Comparison of ENCODE assay signal across 18 mouse cellular contexts in the genomic region with DNA sequence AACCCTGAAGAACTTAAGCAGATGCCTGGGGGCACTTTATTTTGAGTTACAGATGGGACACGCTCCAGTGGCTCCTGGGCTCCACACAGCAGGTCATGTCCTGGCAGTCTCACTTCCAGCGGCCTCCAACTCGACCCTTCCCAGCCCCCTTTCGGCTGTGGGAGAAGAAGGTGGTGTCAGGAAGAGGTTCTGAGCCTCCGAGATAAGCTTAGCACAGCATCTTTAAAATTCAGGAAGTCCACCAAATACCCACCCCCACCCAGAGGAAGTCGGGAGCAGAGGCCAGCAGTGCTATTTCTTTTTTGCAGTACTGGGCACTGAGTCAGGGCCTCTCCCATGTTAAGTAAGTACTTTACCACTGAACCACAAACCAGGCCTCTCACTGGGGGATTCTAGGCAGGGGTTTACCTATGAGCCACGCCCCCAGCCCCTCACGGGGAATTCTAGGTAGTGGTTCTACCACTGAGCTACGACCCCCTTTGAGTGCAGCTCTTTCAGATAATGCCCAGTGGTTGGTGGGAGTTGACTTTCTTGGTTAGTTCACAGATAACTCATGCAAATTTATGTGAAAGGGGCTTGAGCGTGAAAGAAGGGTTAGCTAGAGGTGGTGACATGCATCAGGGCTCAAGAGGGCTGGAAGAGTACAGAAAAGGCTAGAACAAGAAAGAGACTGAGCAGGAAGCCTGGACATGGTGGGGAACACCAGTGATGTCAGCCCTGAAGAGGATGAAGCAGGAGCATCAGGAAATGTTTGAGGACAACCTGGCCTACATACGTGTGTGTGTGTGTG. TPM values are rescaled to one million over a fixed set of nuclear protein-coding genes. Genes with fewer than 3 reads are reported as not detected.
DNase-seq lines count a peak whose midpoint lies in the region; ATAC-seq and TF ChIP-seq lines count a peak whose summit lies in the region.
"Had no signal": no experiment of that assay in that cellular context is flagged by ENCODE, and none has a peak within 500 bp of the region (broad histone marks: within the 10 kb centered on the region; RNA-seq: fewer than 3 reads in every experiment).

No protein-coding gene starts in this region.

- no peak overlapping the region for H3K9ac ChIP-seq in forebrain, embryonic 11.5 days (ENCODE audit: low read length)
- H3K9ac ChIP-seq in forebrain, embryonic 12.5 days, result no peak overlapping the region
- H3K9ac ChIP-seq in kidney, postnatal 0 days (ENCODE audit: low read depth, low read length), result no peak overlapping the region
- H3K9ac ChIP-seq: limb, embryonic 13.5 days; neural tube, embryonic 12.5 days had no signal

- peaks cover 7% of the 10 kb centered on the region for H3K4me1 ChIP-seq in forebrain, embryonic 11.5 days (replicated peaks; ENCODE audit: control insufficient read depth, insufficient read depth, low read length)
- H3K4me1 ChIP-seq in forebrain, embryonic 12.5 days, result peaks cover 19% of the 10 kb centered on the region
- H3K4me1 ChIP-seq in kidney, postnatal 0 days (replicated peaks; ENCODE audit: insufficient read depth, low read length), result 0 out of 2 replicates have a peak, but pooled peaks cover under 1% of the 10 kb centered on the region
- H3K4me1 ChIP-seq in embryonic facial prominence, embryonic 10.5 days, result peaks cover 15% of the 10 kb centered on the region

- no peaks in the 10 kb centered on the region for H3K36me3 ChIP-seq in forebrain, embryonic 11.5 days (ENCODE audit: control insufficient read depth, insufficient read depth, low read length)
- no peaks in the 10 kb centered on the region for H3K36me3 ChIP-seq in forebrain, embryonic 12.5 days (replicated peaks)
- H3K36me3 ChIP-seq in kidney, postnatal 0 days (ENCODE audit: insufficient read depth, low read length), result no peaks in the 10 kb centered on the region
- no peaks in the 10 kb centered on the region for H3K36me3 ChIP-seq in embryonic facial prominence, embryonic 10.5 days (replicated peaks)
- H3K36me3 ChIP-seq: hindbrain, embryonic 10.5 days; limb, embryonic 13.5 days; midbrain, embryonic 10.5 days; neural tube, embryonic 12.5 days had no signal

- H3K9me3 ChIP-seq in forebrain, embryonic 11.5 days (ENCODE audit: control insufficient read depth, low read length), result no peaks in the 10 kb centered on the region
- H3K9me3 ChIP-seq in forebrain, embryonic 12.5 days, result no peaks in the 10 kb centered on the region
- H3K9me3 ChIP-seq in kidney, postnatal 0 days (replicated peaks; ENCODE audit: low read length), result no peaks in the 10 kb centered on the region
- no peaks in the 10 kb centered on the region; the same call in 1 of the 2 replicates for H3K9me3 ChIP-seq in embryonic facial prominence, embryonic 10.5 days
- H3K9me3 ChIP-seq: limb, embryonic 13.5 days; midbrain, embryonic 10.5 days; neural tube, embryonic 12.5 days had no signal

- no peak for TF ChIP-seq CTCF in kidney, postnatal 0 days (IDR thresholded peaks at IDR 0.05; ENCODE audit: low read depth)

- peak; percentile 42 for DNase-seq in forebrain, embryonic 11.5 days (ENCODE audit: low spot score)
- no peak for DNase-seq in kidney, postnatal 0 days (ENCODE audit: low spot score)
- no peak for DNase-seq in kidney, postnatal 36 days
- DNase-seq in liver, result peak; percentile 42
- no peak for DNase-seq in embryonic facial prominence, embryonic 10.5 days (ENCODE audit: low spot score)
- no peak for DNase-seq in right cerebral cortex, postnatal 14 days
- DNase-seq: adrenal gland, adult 8-10 months; B cell, adult 2 months; layer of hippocampus, adult 9-11 months; right cerebral cortex, adult 18-20 months had no signal

- H3K4me3 ChIP-seq in forebrain, embryonic 11.5 days (ENCODE audit: low read depth, low read length), result no peak overlapping the region
- no peak overlapping the region for H3K4me3 ChIP-seq in forebrain, embryonic 12.5 days (replicated peaks)
- no peak overlapping the region for H3K4me3 ChIP-seq in kidney, postnatal 0 days (replicated peaks; ENCODE audit: low read depth, low read length)
- no peak overlapping the region for H3K4me3 ChIP-seq in embryonic facial prominence, embryonic 10.5 days
- H3K4me3 ChIP-seq: hindbrain, embryonic 10.5 days; limb, embryonic 13.5 days; midbrain, embryonic 10.5 days; neural tube, embryonic 12.5 days had no signal

- no peak for ATAC-seq in forebrain, embryonic 11.5 days (replicated peaks; ENCODE audit: low FRiP score)
- ATAC-seq in forebrain, embryonic 12.5 days (ENCODE audit: low FRiP score), result no peak
- no peak for ATAC-seq in kidney, postnatal 0 days (replicated peaks; ENCODE audit: low FRiP score, low read depth)
- ATAC-seq in monocyte, adult 5-6 weeks (replicated peaks; ENCODE audit: insufficient number of reproducible peaks, low FRiP score, low TSS enrichment, poor library complexity, severe bottlenecking), result peak; percentile 44; the same call in 1 of the 2 replicates
- ATAC-seq: forebrain, embryonic 14.5 days; intestine, postnatal 0 days had no signal

- H3K27ac ChIP-seq in forebrain, embryonic 11.5 days (ENCODE audit: low read depth, low read length), result no peak overlapping the region
- H3K27ac ChIP-seq in forebrain, embryonic 12.5 days, result no peak overlapping the region
- peak overlapping the region; percentile 19; the same call in 1 of the 2 replicates for H3K27ac ChIP-seq in kidney, postnatal 0 days
- H3K27ac ChIP-seq in embryonic facial prominence, embryonic 10.5 days (replicated peaks), result no peak overlapping the region
- H3K27ac ChIP-seq: hindbrain, embryonic 10.5 days; limb, embryonic 13.5 days; midbrain, embryonic 10.5 days; neural tube, embryonic 12.5 days had no signal

- no peak overlapping the region for H3K4me2 ChIP-seq in forebrain, embryonic 11.5 days (ENCODE audit: low read depth, low read length, severe bottlenecking)
- no peak overlapping the region for H3K4me2 ChIP-seq in forebrain, embryonic 12.5 days
- H3K4me2 ChIP-seq in kidney, postnatal 0 days (ENCODE audit: low read length), result no peak overlapping the region
- H3K4me2 ChIP-seq: limb, embryonic 13.5 days; neural tube, embryonic 12.5 days had no signal

- H3K27me3 ChIP-seq in forebrain, embryonic 11.5 days (ENCODE audit: control insufficient read depth, insufficient read depth, low read length), result no peaks in the 10 kb centered on the region
- peaks cover 11% of the 10 kb centered on the region; the same call in 1 of the 2 replicates for H3K27me3 ChIP-seq in forebrain, embryonic 12.5 days
- no peaks in the 10 kb centered on the region for H3K27me3 ChIP-seq in kidney, postnatal 0 days (ENCODE audit: insufficient read depth, low read length)
- peaks cover 11% of the 10 kb centered on the region; the same call in 1 of the 2 replicates for H3K27me3 ChIP-seq in embryonic facial prominence, embryonic 10.5 days (replicated peaks; ENCODE audit: low read depth, poor library complexity, severe bottlenecking)
- H3K27me3 ChIP-seq: limb, embryonic 13.5 days; neural tube, embryonic 12.5 days had no signal

- 67% methylated on average over 11 of the region's 11 CpGs for WGBS in forebrain, embryonic 11.5 days
- WGBS in forebrain, embryonic 12.5 days, result 66% methylated on average over 11 of the region's 11 CpGs
- 45% methylated on average over 11 of the region's 11 CpGs for WGBS in kidney, postnatal 0 days
- WGBS in embryonic facial prominence, embryonic 10.5 days, result 62% methylated on average over 11 of the region's 11 CpGs

RNA-seq across cellular contexts. Expression of gene Ppp1r12c, which starts 3.4 kb away (rescaled TPM):
- polyA plus RNA-seq in forebrain, embryonic 11.5 days (2014; fragmentation: Nextera tagmentation; extraction: Ambion mirVana), result 46.8 and 48.6 TPM in 2 replicates
- polyA plus RNA-seq in forebrain, embryonic 12.5 days (2016; fragmentation: Nextera tagmentation; extraction: Ambion mirVana), result 54.6 and 59.7 TPM in 2 replicates
- polyA plus RNA-seq in kidney, postnatal 0 days (2015; fragmentation: Nextera tagmentation; extraction: Ambion mirVana), result 31.3 and 33.8 TPM in 2 replicates
- total RNA-seq in monocyte, adult 5-6 weeks (2017), result 272 to 296 TPM (median 283 TPM) in 3 replicates
- polyA plus RNA-seq in embryonic facial prominence, embryonic 10.5 days (2016; fragmentation: Nextera tagmentation; extraction: Ambion mirVana), result 35.5 and 40.5 TPM in 2 replicates

RNA-seq across cellular contexts. Expression of gene Tnnt1, which starts 11.3 kb away (rescaled TPM):
- 4.2 and 5.6 TPM in 2 replicates for polyA plus RNA-seq in forebrain, embryonic 11.5 days (2014; fragmentation: Nextera tagmentation; extraction: Ambion mirVana)
- 5.6 and 8.3 TPM in 2 replicates for polyA plus RNA-seq in forebrain, embryonic 12.5 days (2016; fragmentation: Nextera tagmentation; extraction: Ambion mirVana)
- polyA plus RNA-seq in kidney, postnatal 0 days (2015; fragmentation: Nextera tagmentation; extraction: Ambion mirVana), result 10.8 and 15.2 TPM in 2 replicates
- not detected in 3 replicates for total RNA-seq in monocyte, adult 5-6 weeks (2017)
- polyA plus RNA-seq in embryonic facial prominence, embryonic 10.5 days (2016; fragmentation: Nextera tagmentation; extraction: Ambion mirVana), result 8.3 and 10.4 TPM in 2 replicates

RNA-seq across cellular contexts. Expression of gene Tnni3, which starts 19.2 kb away (rescaled TPM):
- polyA plus RNA-seq in forebrain, embryonic 11.5 days (2014; fragmentation: Nextera tagmentation; extraction: Ambion mirVana), result 1.8 and 2.4 TPM in 2 replicates
- polyA plus RNA-seq in forebrain, embryonic 12.5 days (2016; fragmentation: Nextera tagmentation; extraction: Ambion mirVana), result 2.2 and 2.4 TPM in 2 replicates
- 5.6 and 6.3 TPM in 2 replicates for polyA plus RNA-seq in kidney, postnatal 0 days (2015; fragmentation: Nextera tagmentation; extraction: Ambion mirVana)
- total RNA-seq in monocyte, adult 5-6 weeks (2017), result 6.1 to 6.3 TPM in 2 of 3 replicates, not detected in the other
- 2.7 and 3.6 TPM in 2 replicates for polyA plus RNA-seq in embryonic facial prominence, embryonic 10.5 days (2016; fragmentation: Nextera tagmentation; extraction: Ambion mirVana)

RNA-seq across cellular contexts. Expression of gene Dnaaf3, which starts 27.4 kb away (rescaled TPM):
- polyA plus RNA-seq in forebrain, embryonic 11.5 days (2014; fragmentation: Nextera tagmentation; extraction: Ambion mirVana), result 1.4 and 2.0 TPM in 2 replicates
- polyA plus RNA-seq in forebrain, embryonic 12.5 days (2016; fragmentation: Nextera tagmentation; extraction: Ambion mirVana), result 1.7 and 2.9 TPM in 2 replicates
- 2.0 and 2.5 TPM in 2 replicates for polyA plus RNA-seq in kidney, postnatal 0 days (2015; fragmentation: Nextera tagmentation; extraction: Ambion mirVana)
- total RNA-seq in monocyte, adult 5-6 weeks (2017), result 0.85 to 2.0 TPM (median 1.8 TPM) in 3 replicates
- 1.9 and 3.0 TPM in 2 replicates for polyA plus RNA-seq in embryonic facial prominence, embryonic 10.5 days (2016; fragmentation: Nextera tagmentation; extraction: Ambion mirVana)

RNA-seq across cellular contexts. Expression of gene Syt5, which starts 42.5 kb away (rescaled TPM):
- polyA plus RNA-seq in forebrain, embryonic 11.5 days (2014; fragmentation: Nextera tagmentation; extraction: Ambion mirVana), result 13.5 and 15.3 TPM in 2 replicates
- 34.6 and 35.2 TPM in 2 replicates for polyA plus RNA-seq in forebrain, embryonic 12.5 days (2016; fragmentation: Nextera tagmentation; extraction: Ambion mirVana)
- 6.4 and 6.6 TPM in 2 replicates for polyA plus RNA-seq in kidney, postnatal 0 days (2015; fragmentation: Nextera tagmentation; extraction: Ambion mirVana)
- not detected in 3 replicates for total RNA-seq in monocyte, adult 5-6 weeks (2017)
- 4.3 and 5.6 TPM in 2 replicates for polyA plus RNA-seq in embryonic facial prominence, embryonic 10.5 days (2016; fragmentation: Nextera tagmentation; extraction: Ambion mirVana)

Comparison
In these comparisons a context has a peak if more than half of its experiments do, and no peak if none do; other contexts are left out.
1. DNase-seq: peak in forebrain, embryonic 11.5 days (single experiment) and liver (single experiment); none in kidney, postnatal 0 days (single experiment), kidney, postnatal 36 days (0 of 2), embryonic facial prominence, embryonic 10.5 days (single experiment) and right cerebral cortex, postnatal 14 days (single experiment).